Mouse (Mus musculus) layer of hippocampus, adult 11-12 months (tissue): ENCODE results near the gene Selenos.

ENCODE experiments used
- DNase-seq: peaks from one replicate; pipeline ENCODE4 v3.0.0; 2022; ENCODE audit warnings: low spot score

The Selenos gene

GRCm38 (mm10) chr7:66087652-66088051 lies 8.2 kb downstream of the Selenos start:
- DNase-seq, result peak; percentile 53

- DNase-seq, result no peak
These were observed 8.6 kb downstream of the Selenos start for GRCm38 (mm10) chr7:66088077-66088476.

- no peak for DNase-seq
These were observed 11.3 kb downstream of the Selenos start for GRCm38 (mm10) chr7:66090676-66091190.

GRCm38 (mm10) chr7:66091553-66091952 lies 12.1 kb downstream of the Selenos start:
- no peak for DNase-seq

GRCm38 (mm10) chr7:66092656-66093055 lies 13.2 kb downstream of the Selenos start:
- no peak for DNase-seq

GRCm38 (mm10) chr7:66094141-66094540 lies 14.7 kb downstream of the Selenos start:
- DNase-seq, result peak; percentile 29

- no peak for DNase-seq
These were observed 19.4 kb downstream of the Selenos start for GRCm38 (mm10) chr7:66098803-66099202.

- DNase-seq, result no peak
These were observed 22.4 kb downstream of the Selenos start for GRCm38 (mm10) chr7:66101866-66102265.

GRCm38 (mm10) chr7:66104531-66104930 lies 25.1 kb downstream of the Selenos start:
- DNase-seq, result no peak

GRCm38 (mm10) chr7:66105771-66106170 lies 26.3 kb downstream of the Selenos start:
- DNase-seq, result no peak

- DNase-seq, result no peak
These were observed 27.2 kb downstream of the Selenos start for GRCm38 (mm10) chr7:66106581-66107056.

- DNase-seq, result no peak
These were observed 27.8 kb downstream of the Selenos start for GRCm38 (mm10) chr7:66107206-66107605.

- no peak for DNase-seq
These were observed 28.5 kb downstream of the Selenos start for GRCm38 (mm10) chr7:66107930-66108329.

- peak; percentile 86 for DNase-seq
These were observed 29.8 kb downstream of the Selenos start, which contains the start of gene Chsy1 for GRCm38 (mm10) chr7:66108961-66109854. TSS of gene Chsy1 (plus strand) at chr7:66109515.

GRCm38 (mm10) chr7:66109855-66110635 lies 30.6 kb downstream of the Selenos start:
- no peak for DNase-seq

- DNase-seq, result no peak
These were observed 31.2 kb downstream of the Selenos start for GRCm38 (mm10) chr7:66110636-66111112.

GRCm38 (mm10) chr7:66111211-66111610 lies 31.8 kb downstream of the Selenos start:
- no peak for DNase-seq

GRCm38 (mm10) chr7:66113561-66113960 lies 34.1 kb downstream of the Selenos start:
- no peak for DNase-seq

- no peak for DNase-seq
These were observed 36.4 kb downstream of the Selenos start for GRCm38 (mm10) chr7:66115821-66116343.

GRCm38 (mm10) chr7:66116906-66117482 lies 37.5 kb downstream of the Selenos start:
- no peak for DNase-seq

- no peak for DNase-seq
These were observed 38.6 kb downstream of the Selenos start for GRCm38 (mm10) chr7:66118046-66118445.

GRCm38 (mm10) chr7:66118796-66119195 lies 39.3 kb downstream of the Selenos start:
- DNase-seq, result no peak
